Mouse (Mus musculus): ENCODE measurements around the gene Il17d.

GRCm38 (mm10) chr14:57517001-57517400 is 7.6 kb upstream of the Il17d start:
- no peak for TF ChIP-seq CTCF (IDR thresholded peaks at IDR 0.05; ENCODE audit: borderline replicate concordance, extremely low read depth, insufficient read depth, insufficient read length)
- no peak for TF ChIP-seq POLR2A (IDR thresholded peaks at IDR 0.05; ENCODE audit: borderline replicate concordance, extremely low read depth, insufficient read depth, insufficient read length, poor library complexity, severe bottlenecking)

All from brain, embryonic 14.5 days (tissue).